Mouse (Mus musculus): Measurements from ENCODE around the gene Gprc5b.
A peak's percentile ranks its signal among the peaks of the same experiment; 100 is the strongest.

Gene Gprc5b

DNA sequence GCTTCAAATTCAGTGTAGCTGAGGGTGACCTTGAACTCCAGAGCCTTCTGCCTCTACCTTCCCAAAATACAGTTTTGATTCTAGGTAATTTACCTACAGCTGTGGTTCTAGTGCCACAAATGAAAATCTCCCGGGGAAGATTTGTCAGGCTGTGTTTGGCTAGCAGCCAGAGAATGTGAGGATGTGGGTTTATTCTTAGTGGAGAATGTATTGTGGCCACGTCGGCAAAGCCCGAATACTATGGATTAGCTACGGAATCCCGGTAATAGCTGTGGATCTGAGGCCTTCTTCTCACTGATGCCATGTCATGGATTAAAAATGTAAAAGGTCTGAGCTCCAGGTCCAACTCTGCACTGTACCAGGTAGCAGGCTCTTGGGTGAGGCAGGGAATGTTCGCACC lies 45.3 kb downstream of the Gprc5b start:
- no peak for DNase-seq (ENCODE audit: low spot score in 2 of 2)

DNA sequence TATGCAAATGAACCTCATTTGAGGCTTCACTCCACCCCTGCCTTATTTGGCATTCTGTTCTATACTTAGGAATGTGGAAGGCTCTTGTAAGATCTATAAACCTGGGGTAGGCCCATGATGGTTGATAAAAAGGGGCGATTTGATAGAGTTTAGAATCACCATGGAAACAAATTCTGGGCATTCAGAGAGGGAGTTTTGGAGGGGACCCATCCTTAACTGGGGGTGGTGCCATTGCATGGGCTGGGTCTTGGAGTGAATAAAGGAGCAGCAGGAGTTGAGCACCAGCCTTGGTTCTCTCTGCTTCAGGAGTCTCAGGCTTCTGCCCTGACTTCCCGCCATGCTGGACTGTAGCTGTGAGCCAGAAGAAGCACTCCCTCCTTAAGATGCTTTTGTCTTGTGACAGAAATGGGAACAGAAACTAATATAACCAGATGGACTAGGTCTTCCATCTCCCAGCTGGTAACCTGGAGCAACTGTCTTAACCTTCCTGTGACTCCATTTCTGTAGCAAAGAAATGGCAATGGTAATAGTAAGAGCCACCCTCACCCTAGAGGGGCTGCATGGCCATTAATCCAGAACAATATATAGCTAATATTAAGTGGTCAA lies 46.2 kb downstream of the Gprc5b start:
- no peak for DNase-seq (ENCODE audit: low spot score in 2 of 2)

DNA sequence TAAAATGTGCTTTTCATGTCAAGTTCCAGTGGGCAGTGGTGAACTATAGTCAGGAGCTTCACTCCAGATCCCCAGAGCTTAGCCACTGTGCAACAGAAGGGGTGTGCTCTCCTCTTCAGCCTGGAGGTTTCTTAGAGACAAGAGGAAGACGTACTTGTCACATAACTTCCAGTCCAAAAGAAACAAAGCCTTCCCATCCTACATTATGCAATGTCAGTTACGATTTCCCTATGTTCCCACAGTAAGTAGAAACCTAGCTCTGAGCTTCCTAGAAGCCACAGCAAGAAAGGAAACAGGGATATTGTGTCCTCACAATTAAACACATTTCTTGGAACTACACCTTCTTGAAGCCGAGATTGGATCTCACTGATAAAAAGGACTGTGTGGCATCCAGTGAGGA lies 47.8 kb downstream of the Gprc5b start:
- DNase-seq (ENCODE audit: low spot score in 2 of 2): no peak

DNA sequence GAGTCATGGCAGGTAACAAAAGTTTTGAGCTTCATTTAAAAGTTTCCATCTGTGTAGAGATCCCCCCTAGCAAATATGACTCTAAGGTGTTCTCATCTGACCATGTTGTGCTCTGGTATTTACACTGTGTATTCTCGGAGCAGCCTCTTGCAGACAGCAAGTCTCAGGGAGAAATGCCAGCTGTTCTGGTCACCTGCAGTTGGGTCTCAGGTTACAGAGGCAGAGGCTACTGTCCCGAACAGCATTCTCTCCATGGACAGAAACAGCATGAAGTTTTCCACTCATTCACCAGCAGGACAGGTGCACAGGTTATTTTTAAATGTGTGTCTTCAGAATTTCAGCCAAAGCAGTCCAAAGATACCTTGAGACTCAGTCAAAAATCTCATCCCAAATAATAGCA lies 50.1 kb downstream of the Gprc5b start:
- DNase-seq (ENCODE audit: low spot score in 2 of 2): no peak

DNA sequence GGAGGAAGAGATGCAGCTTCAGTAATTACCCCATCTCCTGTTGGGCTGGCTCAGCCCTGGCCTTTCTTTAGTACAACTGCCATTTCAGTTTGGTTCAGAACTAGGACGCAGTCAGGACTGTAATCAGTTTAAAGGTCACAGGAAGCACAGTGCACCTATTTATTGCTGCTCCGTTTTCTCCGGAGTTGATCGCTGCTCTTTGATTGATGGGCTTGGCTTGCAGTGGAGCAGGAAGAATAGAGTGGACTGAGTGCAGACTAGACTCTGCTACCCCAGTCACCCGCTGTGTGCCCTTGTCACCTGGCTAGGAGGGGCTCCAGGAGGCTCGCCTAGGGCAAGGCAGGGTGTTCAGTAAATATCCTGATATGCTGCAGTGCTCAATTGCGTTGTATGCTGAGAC lies 51.8 kb downstream of the Gprc5b start:
- no peak for DNase-seq (ENCODE audit: low spot score in 2 of 2)

DNA sequence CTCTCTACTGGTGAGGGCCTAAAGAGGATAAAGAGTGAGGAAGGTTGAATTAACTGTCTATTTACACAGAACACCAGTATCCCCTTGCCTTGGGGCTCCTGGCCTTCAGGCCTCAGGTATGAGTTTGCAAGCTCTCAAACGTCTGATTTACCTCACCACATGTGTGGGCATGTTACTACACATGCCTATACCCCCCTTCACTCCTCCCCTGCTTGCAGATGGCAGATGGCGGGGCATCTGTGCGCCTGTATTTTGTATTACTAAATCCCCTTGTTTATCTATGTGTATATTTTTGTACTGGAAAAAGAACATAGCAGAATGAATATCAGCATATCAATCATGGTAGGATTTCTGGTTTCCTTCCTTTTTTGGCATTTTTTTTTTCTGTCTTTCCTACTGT lies 52.7 kb downstream of the Gprc5b start:
- DNase-seq (ENCODE audit: low spot score in 2 of 2): no peak

DNA sequence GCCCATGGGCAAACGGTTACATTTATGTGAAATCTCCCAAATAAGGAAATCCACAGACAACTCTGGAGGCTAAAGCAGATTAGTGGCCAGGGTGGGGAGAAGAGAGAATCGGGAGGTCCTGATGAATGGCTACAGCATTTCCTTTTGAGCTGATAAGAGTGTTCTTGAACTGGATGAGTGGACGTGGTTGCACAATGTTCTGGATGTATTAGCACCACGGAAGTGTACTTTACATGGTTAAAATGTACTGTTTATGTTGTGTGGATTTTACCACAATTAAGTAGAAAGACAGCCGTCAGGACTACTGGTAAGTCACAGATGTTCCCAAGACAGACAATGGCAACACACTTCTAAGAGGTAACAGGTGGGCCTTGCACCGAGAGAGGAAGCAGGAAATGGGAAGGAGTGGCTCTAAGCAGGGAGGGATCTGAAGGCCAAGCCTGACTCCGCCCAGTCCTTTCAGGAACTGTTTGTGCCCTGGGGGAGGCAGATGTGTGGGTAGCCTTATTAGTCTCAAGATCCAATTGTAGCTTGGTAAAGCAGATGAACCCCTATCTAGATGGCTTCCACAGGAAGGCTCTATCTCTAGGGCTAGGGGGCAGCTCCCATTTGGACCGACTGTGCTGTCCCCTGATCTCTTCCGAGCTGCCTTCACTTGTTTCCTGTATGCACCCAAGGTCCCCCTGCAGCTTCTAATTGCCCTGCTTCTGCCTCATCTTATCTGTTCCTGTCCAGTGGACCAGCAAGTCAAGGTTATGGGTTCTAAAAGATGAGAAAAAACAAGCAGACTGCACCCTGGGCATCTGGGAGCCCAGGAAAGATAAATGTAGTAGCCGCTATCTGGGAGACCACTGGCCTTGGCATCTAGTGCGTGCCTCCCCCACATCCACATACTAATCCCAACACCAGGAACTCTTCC lies 57.3 kb downstream of the Gprc5b start:
- no peak for DNase-seq (ENCODE audit: low spot score in 2 of 2)

DNA sequence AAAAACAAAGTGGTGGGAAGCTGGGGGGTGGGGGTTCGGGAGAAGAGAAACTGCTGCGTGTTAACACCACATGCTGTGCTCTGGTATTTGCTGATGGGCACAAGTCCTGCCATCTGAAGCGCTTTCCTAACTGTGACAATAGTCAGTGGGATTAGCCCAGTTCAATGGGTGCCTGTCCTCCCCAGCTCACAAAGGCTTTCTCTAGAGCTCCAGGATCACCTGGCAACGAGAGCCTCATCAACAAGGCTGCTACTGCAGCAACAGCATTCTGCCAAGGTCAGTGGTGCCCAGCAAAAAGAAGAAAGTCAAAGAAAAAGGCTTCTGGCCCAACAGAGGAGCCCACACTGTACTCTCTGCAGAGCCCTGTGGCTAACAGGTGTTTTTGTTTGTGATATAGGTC lies 58.2 kb downstream of the Gprc5b start:
- no peak for DNase-seq (ENCODE audit: low spot score in 2 of 2)

DNA sequence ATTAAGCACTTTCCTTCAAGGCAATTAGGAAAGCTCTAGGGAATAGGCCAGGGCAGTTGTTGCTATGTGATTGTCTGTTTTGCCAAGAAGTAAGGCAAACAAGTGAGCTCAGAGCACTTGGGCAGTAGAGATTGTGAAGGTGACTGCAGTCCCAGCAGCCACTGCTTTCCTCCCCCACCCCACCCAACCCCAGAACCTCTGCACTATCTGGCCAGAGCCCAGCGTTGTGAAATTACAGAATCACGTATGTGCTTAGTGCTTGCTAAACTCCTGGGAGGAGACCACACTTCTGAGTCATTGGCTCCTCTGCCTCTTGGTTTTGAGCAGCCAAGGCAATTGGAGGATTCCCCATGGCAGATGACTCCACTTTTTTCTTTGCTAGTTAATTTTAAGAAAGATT lies 59.7 kb downstream of the Gprc5b start:
- DNase-seq (ENCODE audit: low spot score in 2 of 2): no peak

DNA sequence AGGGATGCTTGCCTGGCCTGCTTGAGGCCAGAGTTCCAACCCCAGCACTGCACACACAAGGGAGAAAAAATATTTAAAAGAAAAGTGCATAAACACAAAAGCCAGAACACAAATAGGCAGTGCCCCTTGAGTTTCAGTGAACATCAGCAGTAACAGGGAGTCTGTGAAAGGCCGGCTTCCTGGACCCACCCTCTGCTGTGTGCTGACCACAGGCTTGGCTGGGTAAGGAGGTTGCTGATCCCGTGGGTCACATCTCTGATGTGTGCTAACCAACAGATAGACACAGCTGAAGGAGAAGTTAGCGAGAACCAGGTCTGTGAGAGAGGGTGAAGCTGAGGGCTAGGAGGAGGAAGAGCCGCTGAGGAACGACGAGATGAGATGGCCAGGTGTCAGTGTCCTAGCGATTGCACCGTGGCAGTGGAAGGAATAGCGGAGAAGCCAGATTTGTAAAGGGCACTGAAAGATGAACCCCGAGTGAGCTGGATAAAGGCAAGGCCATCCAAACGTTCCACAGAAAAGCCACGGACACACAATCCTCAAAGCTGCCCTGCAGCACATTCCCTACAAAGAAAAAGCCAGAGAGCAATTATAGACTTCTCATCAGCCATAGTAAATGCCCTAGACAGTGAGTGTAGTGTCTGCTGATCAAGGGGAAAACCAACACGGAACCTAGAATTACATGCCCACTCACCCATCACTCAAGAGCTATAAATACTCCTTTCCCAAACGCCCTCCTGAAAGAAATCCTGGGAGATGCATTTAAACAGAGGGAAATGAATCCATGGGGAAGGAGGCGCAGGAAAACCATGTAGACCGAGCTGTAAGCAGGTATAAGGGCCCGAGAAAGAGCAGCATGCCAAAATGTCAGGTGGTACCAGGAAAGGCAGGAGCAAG lies 63.3 kb downstream of the Gprc5b start:
- DNase-seq (ENCODE audit: low spot score in 2 of 2): no peak

DNA sequence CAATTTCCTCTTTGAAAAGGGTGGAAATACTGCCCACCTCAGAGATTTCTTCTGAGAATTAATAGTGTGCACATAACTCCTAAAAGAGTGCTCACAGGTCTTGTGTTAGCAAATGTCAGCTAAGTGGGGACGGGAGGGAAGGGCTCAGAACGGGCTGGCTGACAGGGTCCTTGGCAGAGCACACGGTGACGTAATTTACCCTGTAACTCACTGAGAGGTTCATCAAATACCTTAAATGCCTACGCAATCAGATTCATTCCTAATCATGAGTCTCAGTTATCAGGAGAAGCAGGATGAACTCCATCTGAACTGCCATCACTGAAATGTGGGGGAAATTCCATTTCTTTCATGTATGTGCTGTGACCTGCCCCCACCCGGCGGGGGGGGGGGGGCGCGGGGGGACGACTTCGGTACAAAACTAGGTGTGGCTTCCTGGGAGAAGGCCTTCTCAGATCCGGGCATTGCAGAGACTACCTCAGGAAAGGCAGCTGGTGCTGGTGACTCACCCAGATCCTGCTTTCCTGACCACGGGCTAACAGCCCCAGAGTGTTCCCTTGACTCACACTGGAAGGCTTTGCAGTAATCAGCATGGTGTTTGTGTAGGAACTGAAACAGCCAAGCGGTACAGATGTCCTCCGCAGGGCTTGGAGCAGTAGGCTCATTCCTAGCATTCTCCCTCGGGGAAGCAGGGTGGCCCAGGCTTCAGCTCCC lies 65.3 kb downstream of the Gprc5b start:
- DNase-seq (ENCODE audit: low spot score in 2 of 2): no peak

DNA sequence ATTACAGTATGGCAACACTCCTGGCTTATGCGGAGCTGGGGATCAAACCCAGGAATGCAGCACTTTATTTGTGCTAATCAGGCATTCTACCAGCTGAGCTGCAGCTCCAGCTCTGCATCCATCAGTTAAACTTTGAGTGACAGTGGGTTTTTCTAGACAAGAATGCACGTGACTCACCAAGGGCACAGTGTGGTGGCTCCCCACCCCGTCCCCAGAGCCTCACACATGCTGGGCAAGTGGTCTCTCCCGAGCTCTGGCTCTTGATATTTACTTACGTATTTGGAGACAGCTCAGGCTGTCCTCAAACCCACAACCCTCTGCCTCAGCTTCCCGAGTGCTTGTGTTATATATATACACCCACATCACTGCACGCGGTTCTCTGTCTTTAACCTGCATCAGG lies 66.1 kb downstream of the Gprc5b start:
- no peak for DNase-seq (ENCODE audit: low spot score in 2 of 2)

DNA sequence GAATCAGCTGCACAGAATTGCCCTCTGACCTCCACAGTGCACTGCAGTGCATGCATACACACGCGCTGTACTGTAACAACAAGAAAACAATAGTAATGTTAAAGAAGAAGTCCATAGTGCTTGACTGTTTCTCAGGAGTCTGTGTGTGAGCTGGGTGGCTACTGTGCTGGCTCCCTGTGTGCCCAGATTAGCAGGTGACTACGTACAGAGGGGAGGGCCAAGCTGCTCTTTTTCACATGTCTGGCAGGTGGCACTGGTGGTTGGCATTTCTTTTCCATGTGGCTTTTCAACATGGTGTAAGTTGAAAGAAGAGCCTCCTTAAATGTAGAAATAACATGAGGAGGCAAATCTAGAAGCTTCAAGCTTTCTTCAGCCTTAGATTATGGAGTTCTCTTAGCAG lies 66.7 kb downstream of the Gprc5b start:
- no peak for DNase-seq (ENCODE audit: low spot score in 2 of 2)

DNA sequence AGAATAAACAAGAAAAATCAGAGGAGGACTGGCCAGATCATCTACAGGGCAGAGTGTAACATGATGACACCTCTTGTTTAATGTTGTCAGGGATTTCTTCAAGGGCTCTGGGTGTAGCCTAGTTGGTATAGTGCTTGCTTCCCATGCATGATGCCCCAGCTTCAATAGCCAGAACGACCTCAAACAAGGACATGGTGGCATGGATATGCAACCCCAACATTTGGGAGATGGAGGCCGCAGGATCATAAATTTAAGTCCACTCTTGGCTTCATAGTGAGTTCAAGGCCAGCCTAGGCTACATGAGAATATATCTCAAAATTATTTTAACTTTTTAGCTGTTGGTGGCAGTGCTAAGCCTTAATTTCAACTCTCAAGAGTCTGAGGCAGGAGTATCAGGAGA lies 67.7 kb downstream of the Gprc5b start:
- no peak for DNase-seq (ENCODE audit: low spot score in 2 of 2)

DNA sequence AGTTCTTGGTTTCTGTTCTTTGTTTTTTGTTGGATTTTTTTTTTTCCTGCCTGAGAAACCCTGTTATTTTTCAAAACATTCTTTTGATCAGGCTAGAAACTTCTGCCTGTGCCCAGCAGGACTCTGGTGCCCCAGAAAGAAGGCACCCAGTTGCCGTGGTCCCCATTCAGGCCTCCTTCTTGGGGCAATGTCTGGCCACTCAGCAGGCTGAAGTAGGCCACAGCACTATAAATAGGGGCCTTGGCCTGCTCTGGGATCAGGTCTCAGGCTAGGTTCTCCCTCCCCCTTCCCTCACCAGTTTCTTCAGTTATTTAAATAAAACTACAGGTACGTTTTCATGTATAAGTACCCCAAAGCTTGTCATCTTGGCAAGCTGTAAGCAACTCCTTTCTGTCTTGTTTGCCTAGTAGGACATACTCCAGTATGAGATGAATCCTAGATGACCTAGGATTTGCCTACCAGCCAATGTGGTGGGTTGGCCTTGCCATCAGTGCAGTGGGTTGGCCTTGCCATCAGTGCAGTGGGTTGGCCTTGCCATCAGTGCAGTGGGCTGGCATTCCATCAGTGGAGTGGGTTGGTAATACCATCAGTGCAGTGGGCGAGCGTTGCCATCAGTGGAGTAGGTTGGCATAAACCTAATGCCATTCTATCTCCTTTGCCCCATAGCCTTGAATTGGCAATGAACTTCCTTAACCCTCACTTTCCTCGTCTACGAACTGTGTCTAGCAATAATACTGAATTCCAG lies 68.3 kb downstream of the Gprc5b start:
- DNase-seq (ENCODE audit: low spot score in 2 of 2): no peak

DNA sequence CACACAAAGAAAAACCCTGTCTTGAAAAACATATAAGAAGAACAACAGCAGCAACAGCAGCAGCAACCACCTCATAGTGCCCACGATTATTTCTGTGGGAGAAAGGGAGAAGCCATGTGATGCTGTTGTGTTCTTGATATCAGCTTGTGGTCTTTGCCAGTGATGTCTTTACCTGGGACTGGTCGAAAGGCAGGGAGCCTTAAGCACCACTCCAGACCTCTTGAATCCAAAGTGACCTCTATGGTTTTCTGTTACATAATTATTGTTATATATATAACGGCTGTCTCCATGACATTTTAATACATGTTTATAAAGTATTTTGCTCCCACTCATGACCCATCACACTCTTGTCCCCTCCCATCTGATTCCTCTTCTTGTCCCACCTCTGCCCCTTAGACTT lies 69.5 kb downstream of the Gprc5b start:
- no peak for DNase-seq (ENCODE audit: low spot score in 2 of 2)

DNA sequence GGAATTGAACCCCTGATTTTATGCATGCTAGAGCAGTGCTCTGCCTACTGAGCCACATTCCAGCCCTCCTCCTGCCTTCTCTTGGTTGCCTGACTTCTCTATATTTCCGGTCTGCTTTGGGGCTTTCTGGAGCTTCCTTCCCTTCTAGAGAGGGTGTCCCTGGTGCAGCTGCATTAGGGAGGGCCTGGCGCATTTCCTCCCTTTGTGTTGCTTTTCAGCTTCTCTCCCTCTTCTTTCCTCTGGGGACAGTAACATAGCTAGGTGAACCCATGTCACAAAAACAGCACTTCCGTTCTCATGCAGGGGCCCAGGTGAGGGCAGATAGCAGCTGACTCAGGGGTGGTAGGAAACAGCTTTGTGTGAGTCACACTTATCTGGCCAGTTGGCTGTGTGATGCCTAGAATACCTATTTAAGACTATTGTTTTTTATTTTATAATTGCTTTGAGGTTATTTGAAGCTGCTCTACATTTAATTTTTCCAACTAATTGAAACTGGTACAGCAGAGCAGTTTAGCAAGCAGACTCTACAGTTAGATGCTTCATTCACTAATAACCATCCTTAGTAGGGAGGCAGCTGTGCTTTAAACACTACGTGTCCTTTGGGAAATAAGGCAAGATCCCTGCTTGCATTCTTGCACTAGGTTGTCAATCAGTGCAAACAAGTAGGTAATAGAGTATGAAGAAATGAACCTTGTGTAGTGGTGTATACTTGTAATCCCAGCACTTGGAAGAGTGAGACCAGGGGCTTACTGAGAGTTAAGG lies 72.4 kb downstream of the Gprc5b start:
- peak in 1 of 2 experiments; percentile 15 for DNase-seq (ENCODE audit: low spot score in 2 of 2)

Data from spleen, postnatal 10 days (tissue).